Mouse (Mus musculus): ENCODE data around the gene Igsf6.

Gene Igsf6

GRCm38 (mm10) chr7:121074281-121074680, at the start of gene Igsf6:
Igsf6 (minus strand) TSS chr7:121074572.
- peak; percentile 95 for DNase-seq

GRCm38 (mm10) chr7:121120143-121120818, 45.9 kb upstream of the Igsf6 start:
- DNase-seq, result peak; percentile 98

GRCm38 (mm10) chr7:121111762-121112161, 37.4 kb upstream of the Igsf6 start:
- no peak for DNase-seq

- DNase-seq, result peak; percentile 89
These were observed 36.9 kb upstream of the Igsf6 start for GRCm38 (mm10) chr7:121111321-121111720.

DNA sequence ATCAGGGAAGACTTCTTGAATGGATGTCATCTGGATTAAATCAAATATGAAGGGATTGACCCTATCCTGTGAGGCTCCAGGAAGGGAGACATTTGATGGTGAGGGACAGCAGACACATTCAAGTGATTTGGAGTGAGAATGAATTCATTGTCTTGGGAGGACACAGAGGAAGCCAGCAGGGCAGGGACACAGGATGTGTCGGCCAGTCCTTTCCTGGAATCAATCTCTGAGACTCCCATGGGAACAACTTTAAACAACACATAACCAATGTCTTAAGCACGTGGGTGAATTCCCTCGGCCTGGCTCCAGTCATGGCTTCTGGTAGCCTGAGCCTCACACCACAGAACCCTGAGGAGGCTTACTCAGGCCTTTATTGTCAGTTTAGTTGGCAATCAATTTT, 33.5 kb upstream of the Igsf6 start:
- DNase-seq, result peak; percentile 97

DNA sequence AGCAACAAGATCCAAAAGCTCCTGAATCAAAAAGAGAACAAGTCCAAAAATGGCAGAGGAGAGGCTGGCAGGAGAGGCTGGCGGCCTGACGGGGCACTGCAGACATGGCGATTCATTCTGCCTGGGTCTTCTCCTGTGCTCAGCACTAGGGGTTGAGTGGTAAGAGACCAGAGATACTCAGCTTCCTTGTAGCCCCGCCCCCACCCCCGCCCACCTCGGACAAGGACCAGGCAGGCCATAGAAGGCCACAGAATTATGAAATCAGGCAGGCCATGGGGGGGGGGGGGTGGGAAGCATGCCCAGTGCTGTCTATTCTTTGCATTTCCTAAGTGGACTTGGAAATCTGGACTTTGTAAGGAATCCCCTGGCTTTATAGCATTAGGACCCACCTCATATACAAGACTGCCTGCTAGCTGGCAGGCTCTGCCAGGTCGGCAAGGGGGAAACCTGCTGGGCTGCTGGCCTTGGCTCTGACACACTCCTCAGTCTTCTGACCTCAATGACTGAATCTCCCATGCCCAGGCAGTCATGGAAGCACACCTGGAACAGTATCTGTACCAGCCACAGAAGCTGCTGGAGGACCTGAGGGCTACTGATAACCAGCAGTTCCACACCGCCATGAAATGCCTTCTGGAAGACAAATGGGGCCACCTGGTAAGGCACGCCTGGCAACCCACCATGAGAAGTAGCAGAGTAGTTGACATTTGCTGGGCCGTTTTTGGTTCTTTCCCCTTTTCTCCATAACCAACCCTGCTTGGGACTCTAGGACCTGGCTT, 24.4 kb upstream of the Igsf6 start:
- DNase-seq, result peak; percentile 69

DNA sequence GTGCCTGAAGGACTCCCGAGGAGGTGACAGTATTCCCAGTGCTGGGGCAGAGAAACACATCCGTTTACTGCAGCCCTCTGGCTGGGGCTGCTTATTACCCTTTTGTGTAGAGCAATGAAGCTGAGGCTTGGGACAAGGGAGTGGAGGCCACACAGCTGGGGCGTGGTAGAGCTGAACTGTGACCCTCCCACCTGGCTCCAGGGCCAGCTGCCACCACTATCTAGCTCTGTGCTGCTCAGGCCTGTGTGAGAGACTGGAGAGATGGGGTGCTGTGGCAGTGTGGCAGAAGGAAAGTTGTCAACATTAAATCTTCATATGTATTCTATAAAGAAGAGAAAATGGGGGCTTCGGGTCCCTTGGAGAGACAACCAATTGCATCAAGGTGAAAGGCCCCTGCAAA, 18.7 kb upstream of the Igsf6 start:
- no peak for DNase-seq

DNA sequence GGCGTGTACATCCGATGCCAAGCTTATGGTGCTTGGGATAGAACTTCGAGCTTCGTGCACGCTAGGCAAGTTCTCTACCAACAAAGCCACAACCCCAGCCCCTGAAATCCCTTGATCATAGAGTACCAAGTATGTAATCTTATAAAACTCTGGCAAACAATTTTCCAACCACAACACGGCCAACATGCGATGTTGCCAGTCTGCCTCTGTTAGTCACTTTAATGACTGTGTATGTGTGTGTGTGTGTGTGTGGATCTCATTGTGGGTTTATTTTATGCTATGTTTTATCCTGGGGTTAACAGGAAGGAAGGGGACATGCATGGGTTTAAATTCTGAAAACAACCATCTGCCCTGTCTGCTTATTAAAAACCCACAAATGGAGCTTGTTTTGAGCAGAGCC, 16.4 kb upstream of the Igsf6 start:
- DNase-seq, result no peak

GRCm38 (mm10) chr7:121088745-121089144, 14.4 kb upstream of the Igsf6 start:
- DNase-seq, result peak; percentile 64

- peak; percentile 96 for DNase-seq
These were observed 11.1 kb upstream of the Igsf6 start for GRCm38 (mm10) chr7:121085500-121085899.

DNA sequence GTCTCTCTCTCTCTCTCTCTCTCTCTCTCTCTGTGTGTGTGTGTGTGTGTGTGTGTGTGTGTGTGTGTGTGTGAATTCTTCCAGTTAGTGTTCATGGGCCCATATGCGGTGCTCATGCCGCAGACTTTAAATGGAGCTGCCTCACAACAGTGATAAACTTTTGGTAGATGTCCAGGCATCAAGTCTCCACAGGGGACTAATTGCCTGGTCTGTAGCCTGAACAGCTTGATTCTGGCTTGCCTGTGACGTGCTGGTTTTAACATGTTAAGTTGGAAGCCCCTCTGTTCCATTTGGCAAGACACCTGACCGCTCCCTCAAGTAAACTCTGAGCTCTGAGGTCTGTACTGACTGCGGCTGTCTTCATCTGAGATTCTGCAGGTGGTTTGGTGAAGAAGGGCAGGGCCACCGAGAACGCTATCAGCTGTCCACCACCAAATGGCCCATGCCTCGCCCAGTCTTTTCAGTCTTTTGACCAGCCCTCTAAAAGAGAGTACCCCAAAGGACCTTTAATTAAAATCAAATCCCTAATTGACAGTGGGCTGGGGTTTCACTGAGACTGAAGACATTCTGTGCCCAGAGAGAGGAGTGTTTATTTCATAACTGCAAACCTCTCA, 10.6 kb upstream of the Igsf6 start:
- DNase-seq, result peak; percentile 85

DNA sequence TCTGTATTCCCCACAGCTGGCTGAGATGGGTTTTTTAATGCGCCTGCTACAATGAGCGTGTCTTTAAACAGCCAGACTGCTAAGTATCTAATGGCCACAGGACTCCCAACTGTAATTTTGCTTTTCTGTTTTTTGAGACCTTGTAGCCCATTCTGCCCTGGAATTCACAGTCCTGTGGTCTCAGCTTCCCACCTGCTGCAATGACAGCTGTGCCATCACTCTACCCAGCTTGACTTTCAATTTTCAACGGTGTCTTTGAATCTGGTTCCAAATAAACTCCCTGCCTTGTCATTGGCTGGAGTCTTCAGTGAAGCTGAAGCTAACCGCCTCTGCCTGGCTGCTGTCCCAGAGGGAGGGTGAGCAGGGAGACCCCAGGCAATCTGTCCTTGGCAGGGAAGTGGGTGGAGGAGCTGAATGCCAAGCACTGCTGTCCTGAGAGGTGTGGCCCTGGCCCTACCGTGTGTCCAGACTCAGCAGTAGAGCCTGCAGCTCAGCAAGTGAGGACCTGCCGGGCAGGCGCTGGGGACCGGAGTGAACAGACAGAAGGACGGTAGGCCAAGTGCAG, 8.7 kb upstream of the Igsf6 start:
- peak; percentile 83 for DNase-seq

DNA sequence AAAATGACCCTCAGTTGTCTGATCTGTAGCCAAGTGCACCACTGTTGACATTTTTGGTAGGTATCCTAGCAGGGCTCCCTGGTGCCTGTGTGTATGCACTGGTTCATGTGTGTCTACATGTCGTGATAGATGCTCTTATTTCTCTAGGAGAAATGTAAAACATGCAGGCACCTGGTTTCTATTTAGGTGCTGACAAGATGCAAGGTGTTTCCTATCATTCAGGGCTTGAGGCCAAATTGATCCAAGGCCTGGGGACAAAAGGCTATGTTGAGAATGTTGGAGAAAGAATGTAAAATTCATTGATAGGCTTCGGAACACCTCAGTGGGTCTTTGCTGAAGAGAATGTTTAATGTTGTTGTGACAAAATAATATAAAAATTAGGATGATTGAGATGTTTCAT, 7.4 kb upstream of the Igsf6 start:
- DNase-seq, result no peak

GRCm38 (mm10) chr7:121081350-121081749, 7.0 kb upstream of the Igsf6 start, which contains the start of gene Otoa:
Otoa (plus strand) TSS chr7:121081650.
- peak; percentile 83 for DNase-seq

- DNase-seq, result peak; percentile 95
These were observed 3.5 kb upstream of the Igsf6 start for GRCm38 (mm10) chr7:121077829-121078228.

DNA sequence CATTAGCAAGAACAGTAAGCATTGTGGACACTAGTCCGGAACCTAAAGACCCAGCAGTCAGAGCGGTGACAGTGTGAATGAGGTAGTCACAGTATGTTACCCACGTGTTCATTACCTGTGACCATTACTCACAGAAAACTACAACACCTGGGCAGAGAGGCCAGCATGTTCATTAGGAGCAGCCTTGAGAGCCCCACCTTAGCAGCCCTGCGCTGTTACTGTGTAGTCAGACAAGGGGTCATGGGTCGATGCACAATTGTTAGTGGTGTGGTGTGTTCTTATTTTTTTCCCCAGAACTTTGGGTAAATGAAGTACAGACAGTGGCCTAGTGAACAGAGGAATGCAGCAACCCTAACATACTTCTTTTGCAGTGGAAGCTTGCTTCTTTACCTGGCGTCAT, 2.9 kb upstream of the Igsf6 start:
- peak; percentile 79 for DNase-seq

DNA sequence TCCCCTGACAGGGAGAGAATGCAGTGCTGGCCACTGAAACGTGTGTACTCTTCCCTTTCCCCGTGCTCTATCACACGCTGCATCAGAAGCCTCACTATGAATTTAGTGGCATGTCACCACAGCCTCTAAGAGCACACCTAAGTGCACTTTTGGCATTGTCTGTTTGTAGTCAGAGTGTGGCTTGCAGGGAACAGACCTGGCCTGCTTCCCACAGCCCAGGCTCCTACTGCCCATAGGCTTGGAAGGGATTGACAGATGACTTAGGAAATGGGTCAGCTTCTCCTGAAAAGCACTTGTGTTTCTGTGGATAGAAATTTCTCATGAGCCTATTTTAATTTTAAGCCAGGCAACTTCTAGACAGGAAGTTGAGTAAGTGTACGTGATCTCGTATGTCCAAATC, 1.0 kb upstream of the Igsf6 start:
- no peak for DNase-seq

- DNase-seq, result peak; percentile 94
These were observed 529 bp upstream of the Igsf6 start for GRCm38 (mm10) chr7:121074801-121075400.

DNA sequence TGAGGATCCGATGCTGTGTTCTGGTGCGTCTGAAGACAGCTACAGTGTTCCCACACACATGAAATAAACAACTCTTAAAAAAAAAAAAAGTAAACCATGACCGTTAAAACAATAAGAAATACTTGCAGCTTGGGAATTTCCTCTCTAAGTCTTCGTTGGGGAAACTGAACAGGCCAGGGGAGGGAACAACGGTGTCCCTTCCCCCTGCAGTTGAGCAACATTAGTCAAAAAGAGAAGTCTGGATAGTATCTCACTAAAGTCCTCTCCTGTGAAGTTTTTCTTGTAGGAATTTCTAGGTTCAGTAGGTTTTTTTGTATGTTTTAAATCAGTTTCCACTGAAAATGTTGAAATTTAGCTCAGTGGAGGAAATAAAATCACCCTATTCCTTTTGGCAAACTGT, 1.9 kb downstream of the Igsf6 start:
- no peak for DNase-seq

GRCm38 (mm10) chr7:121071276-121071675, 3.1 kb downstream of the Igsf6 start:
- peak; percentile 75 for DNase-seq

GRCm38 (mm10) chr7:121064309-121064708, 10.1 kb downstream of the Igsf6 start:
- no peak for DNase-seq

GRCm38 (mm10) chr7:121059477-121060218, 14.7 kb downstream of the Igsf6 start:
- DNase-seq, result no peak

All from heart, adult 11 months (tissue).